Mouse (Mus musculus): ENCODE results near the gene Adprhl2. TPM values are rescaled to one million over a fixed set of nuclear protein-coding genes. Genes with fewer than 3 reads are reported as not detected.

Gene Adprhl2
- polyA plus RNA-seq (2015; fragmentation: Illumina TruSeq; extraction: RNeasy Lipid Tissue Mini Kit (QIAGEN cat#74804); ENCODE audit: insufficient read depth, low replicate concordance): 10.1 TPM

DNA sequence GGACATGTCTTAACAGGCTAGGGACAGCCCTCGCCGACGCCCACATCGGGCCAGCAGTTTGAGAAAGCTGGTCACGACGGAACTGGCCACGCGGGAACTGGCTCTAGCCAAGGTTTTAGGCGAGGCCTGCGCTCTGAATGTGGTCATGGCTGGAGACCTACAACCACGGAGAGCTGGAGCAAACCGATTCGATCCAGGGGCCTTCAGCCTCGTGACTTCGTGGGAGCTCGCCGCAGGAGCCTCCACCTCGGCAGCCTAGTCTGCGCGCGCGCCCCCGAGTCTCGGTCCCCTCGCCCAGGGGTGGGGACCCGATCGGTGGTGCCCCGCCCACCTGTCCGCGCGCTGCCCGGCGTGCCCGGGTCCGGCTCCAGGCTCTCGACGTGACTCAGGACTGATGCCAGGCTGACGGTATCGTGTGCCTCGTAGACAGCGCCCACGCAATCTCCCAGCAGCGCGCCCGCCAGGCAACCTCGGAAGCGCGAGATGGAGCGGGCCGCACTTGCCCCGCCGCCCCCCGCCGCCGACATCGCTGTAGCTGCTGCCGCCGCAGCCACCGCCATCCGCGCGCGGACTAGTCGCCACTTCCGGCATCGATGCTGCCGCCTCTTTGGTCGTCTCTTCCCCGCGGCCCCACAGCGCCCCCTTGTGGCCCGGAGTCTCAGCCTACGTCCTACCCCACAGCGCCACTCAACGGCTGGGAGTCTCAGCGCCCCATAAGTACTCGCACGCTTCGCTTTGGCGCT lies at the start of gene Adprhl2:
TSS of gene Adprhl2 (minus strand) at position 593 of the 743 bp plus-strand sequence.

DNA sequence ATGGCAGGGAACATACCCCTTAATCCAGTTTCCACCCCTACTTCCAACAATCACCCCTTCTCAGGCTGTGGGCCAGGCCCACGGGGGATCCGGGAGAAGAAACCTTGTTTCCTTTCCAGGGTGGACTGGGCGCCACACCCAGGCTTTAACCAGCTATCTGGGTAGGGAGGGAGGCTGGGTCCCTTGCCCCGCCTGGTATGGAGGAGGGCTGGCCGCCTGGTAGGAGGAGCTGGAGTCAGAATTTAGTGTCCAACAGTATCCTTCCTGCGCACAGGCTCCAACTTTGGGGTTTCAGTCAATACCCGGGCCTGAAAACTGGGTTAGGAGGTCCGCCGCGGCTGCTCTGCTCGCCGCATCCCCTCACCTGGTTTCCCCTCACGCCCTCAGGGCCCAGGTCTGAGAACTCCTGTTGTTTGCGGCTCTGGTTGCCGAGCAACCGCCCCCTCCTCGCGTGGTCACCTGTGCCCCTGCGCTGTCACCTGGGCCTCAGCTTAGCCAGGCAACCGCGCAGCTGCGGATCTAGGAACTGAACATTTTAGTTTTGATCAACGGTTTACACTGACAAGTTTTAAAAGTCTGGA lies 3.9 kb upstream of the Adprhl2 start, which contains the start of gene Tekt2:
TSS of gene Tekt2 (minus strand) at position 408 of the 581 bp plus-strand sequence.

DNA sequence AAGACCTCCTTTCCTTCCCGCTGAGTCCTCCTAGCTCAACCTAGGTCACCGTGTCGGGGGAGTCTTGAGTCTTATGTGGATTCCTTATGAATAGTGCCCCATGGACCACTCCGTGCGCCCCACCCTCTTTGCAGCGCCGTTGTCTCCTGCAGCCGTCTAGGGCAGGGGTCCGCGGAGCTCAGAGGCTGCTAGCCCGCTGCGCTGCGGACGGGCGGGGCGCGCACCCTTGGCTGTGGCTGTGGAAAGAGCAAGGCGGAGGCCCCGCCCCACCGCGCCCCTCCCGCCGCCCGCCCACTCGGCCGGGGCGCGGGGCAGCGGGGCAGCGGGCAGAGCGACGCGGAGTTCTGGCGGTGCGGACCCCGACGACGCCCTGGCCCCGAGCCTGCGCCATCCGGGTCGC lies 35.0 kb downstream of the Adprhl2 start, which contains the start of gene Col8a2:
TSS of gene Col8a2 (plus strand) at position 302 of the 400 bp plus-strand sequence.

Other genes starting within 250 kb of the Adprhl2 start
- gene Lsm10, start 225.1 kb downstream of the Adprhl2 start, polyA plus RNA-seq (2015; fragmentation: Illumina TruSeq; extraction: RNeasy Lipid Tissue Mini Kit (QIAGEN cat#74804); ENCODE audit: insufficient read depth, low replicate concordance): 13.7 TPM
- gene Stk40, start 217.7 kb downstream of the Adprhl2 start, polyA plus RNA-seq (2015; fragmentation: Illumina TruSeq; extraction: RNeasy Lipid Tissue Mini Kit (QIAGEN cat#74804); ENCODE audit: insufficient read depth, low replicate concordance): 17.5 TPM
- 1.0 TPM for gene Eva1b, start 174.0 kb downstream of the Adprhl2 start, polyA plus RNA-seq (2015; fragmentation: Illumina TruSeq; extraction: RNeasy Lipid Tissue Mini Kit (QIAGEN cat#74804); ENCODE audit: insufficient read depth, low replicate concordance)
- gene Sh3d21, start 158.2 kb downstream of the Adprhl2 start, polyA plus RNA-seq (2015; fragmentation: Illumina TruSeq; extraction: RNeasy Lipid Tissue Mini Kit (QIAGEN cat#74804); ENCODE audit: insufficient read depth, low replicate concordance): 1.6 TPM
- gene Thrap3, start 118.9 kb downstream of the Adprhl2 start, polyA plus RNA-seq (2015; fragmentation: Illumina TruSeq; extraction: RNeasy Lipid Tissue Mini Kit (QIAGEN cat#74804); ENCODE audit: insufficient read depth, low replicate concordance): 350 TPM
- gene Map7d1, start 65.4 kb downstream of the Adprhl2 start, polyA plus RNA-seq (2015; fragmentation: Illumina TruSeq; extraction: RNeasy Lipid Tissue Mini Kit (QIAGEN cat#74804); ENCODE audit: insufficient read depth, low replicate concordance): 30.9 TPM
- gene Trappc3, start 59.4 kb downstream of the Adprhl2 start, polyA plus RNA-seq (2015; fragmentation: Illumina TruSeq; extraction: RNeasy Lipid Tissue Mini Kit (QIAGEN cat#74804); ENCODE audit: insufficient read depth, low replicate concordance): 53.5 TPM
- 3.9 TPM for gene Col8a2, start 34.9 kb downstream of the Adprhl2 start, polyA plus RNA-seq (2015; fragmentation: Illumina TruSeq; extraction: RNeasy Lipid Tissue Mini Kit (QIAGEN cat#74804); ENCODE audit: insufficient read depth, low replicate concordance)
- gene Tekt2, start 4.0 kb upstream of the Adprhl2 start, polyA plus RNA-seq (2015; fragmentation: Illumina TruSeq; extraction: RNeasy Lipid Tissue Mini Kit (QIAGEN cat#74804); ENCODE audit: insufficient read depth, low replicate concordance): 2.1 TPM
- gene Ago3, start 107.9 kb upstream of the Adprhl2 start, polyA plus RNA-seq (2015; fragmentation: Illumina TruSeq; extraction: RNeasy Lipid Tissue Mini Kit (QIAGEN cat#74804); ENCODE audit: insufficient read depth, low replicate concordance): 15.7 TPM
- gene Ago1, start 146.9 kb upstream of the Adprhl2 start, polyA plus RNA-seq (2015; fragmentation: Illumina TruSeq; extraction: RNeasy Lipid Tissue Mini Kit (QIAGEN cat#74804); ENCODE audit: insufficient read depth, low replicate concordance): 42.0 TPM
- 9.2 TPM for gene Ago4, start 211.8 kb upstream of the Adprhl2 start, polyA plus RNA-seq (2015; fragmentation: Illumina TruSeq; extraction: RNeasy Lipid Tissue Mini Kit (QIAGEN cat#74804); ENCODE audit: insufficient read depth, low replicate concordance)
- 7.2 TPM for gene Clspn, start 235.2 kb upstream of the Adprhl2 start, polyA plus RNA-seq (2015; fragmentation: Illumina TruSeq; extraction: RNeasy Lipid Tissue Mini Kit (QIAGEN cat#74804); ENCODE audit: insufficient read depth, low replicate concordance)